Mouse (Mus musculus) brown adipose tissue, adult 24 weeks (tissue): Measurements from ENCODE around the gene Gm3252. TPM values are rescaled to one million over a fixed set of nuclear protein-coding genes. Genes with fewer than 3 reads are reported as not detected.
A peak's percentile ranks its signal among the peaks of the same experiment; 100 is the strongest.
"Not testable (repeated sequence)": the region's sequence is repeated elsewhere in the genome, so short reads cannot be mapped to it uniquely, and the experiment has no call there.

Experiments used
- H3K27ac ChIP-seq: fragments of 200-500 bp; replicated peaks from 2 replicates; pipeline ENCODE4 v1.5.1; 2012; ENCODE audit warnings: low read depth, mild to moderate bottlenecking, low read length
- H3K4me1 ChIP-seq: fragments of 200-500 bp; 2 replicates; pipeline ENCODE4 v1.6.1; 2012; ENCODE audit warnings: low read length, mixed read lengths; ENCODE audit not compliant: control insufficient read depth, insufficient read depth, insufficient read length
- H3K4me3 ChIP-seq: fragments of 200-500 bp; 2 replicates; pipeline ENCODE4 v1.5.1; 2012; ENCODE audit warnings: low read depth, mild to moderate bottlenecking, low read length, moderate library complexity; ENCODE audit not compliant: insufficient read depth
- polyA plus RNA-seq: library from polyadenylated mRNA; stranded (reverse); fragments of >200 nt; gene quantifications from 2 replicates; pipeline ENCODE4 v1.2.4, GENCODE M21; 2012; ENCODE audit not compliant: missing spikeins, insufficient read depth, insufficient read length

The Gm3252 gene
- polyA plus RNA-seq: not detected in 2 replicates

GRCm38 (mm10) chr14:4726038-4726880 is at the start of gene Gm3252:
Gm3252 (plus strand) TSS chr14:4726775.
- Histone ChIP-seq H3K27ac (peak within 1 kb of the TSS; percentile 87), H3K4me3 (peak within 1 kb of the TSS; percentile 38)
- not testable (repeated sequence) for H3K4me1 ChIP-seq

GRCm38 (mm10) chr14:4708938-4709337 is 17.6 kb upstream of the Gm3252 start, which contains the start of gene Gm7876:
Gm7876 (plus strand) TSS chr14:4709238.
- not testable (repeated sequence) for H3K27ac ChIP-seq, H3K4me1 ChIP-seq, H3K4me3 ChIP-seq

GRCm38 (mm10) chr14:4776037-4776436 is 49.5 kb downstream of the Gm3252 start, which contains the start of gene Gm9602:
Gm9602 (plus strand) TSS chr14:4776337.
- not testable (repeated sequence) for H3K4me3 ChIP-seq, H3K4me1 ChIP-seq, H3K27ac ChIP-seq

Other genes with a start within 250 kb of the Gm3252 start
- not detected in 2 replicates for gene Gm3182, start 245.0 kb upstream of the Gm3252 start, polyA plus RNA-seq
- not detected in 2 replicates for gene Gm3047, start 171.4 kb upstream of the Gm3252 start, polyA plus RNA-seq
- not detected in 2 replicates for gene Gm8159, start 94.4 kb upstream of the Gm3252 start, polyA plus RNA-seq
- not detected in 2 replicates for gene Gm3239, start 62.6 kb upstream of the Gm3252 start, polyA plus RNA-seq
- not detected in 2 replicates for gene Gm7876, start 17.5 kb upstream of the Gm3252 start, polyA plus RNA-seq
- not detected in 2 replicates for gene Gm9602, start 49.6 kb downstream of the Gm3252 start, polyA plus RNA-seq
- gene Gm3269, start 111.3 kb downstream of the Gm3252 start, polyA plus RNA-seq: not detected in 2 replicates
- not detected in 2 replicates for gene Gm3264, start 128.8 kb downstream of the Gm3252 start, polyA plus RNA-seq
- not detected in 2 replicates for gene Gm3278, start 165.6 kb downstream of the Gm3252 start, polyA plus RNA-seq